Mouse (Mus musculus): ENCODE results near the gene Rpl24. TPM values are rescaled to one million over a fixed set of nuclear protein-coding genes. Genes with fewer than 3 reads are reported as not detected.

Gene Rpl24
- polyA plus RNA-seq, 1 experiment from 2014 or later: 845 TPM

- TF ChIP-seq CTCF (IDR thresholded peaks at IDR 0.05; ENCODE audit: low read depth): no peak
- H3K36me3 ChIP-seq (ENCODE audit: insufficient read depth): peaks cover 49% of the 10 kb centered on the region
- no peak for ATAC-seq (ENCODE audit: insufficient read depth)
- peak; percentile 35 for DNase-seq
- no peak overlapping the region for H3K27ac ChIP-seq (ENCODE audit: low read depth)
- 75% methylated on average over 6 of the region's 6 CpGs for WGBS
- H3K9me3 ChIP-seq (ENCODE audit: low read depth, low read length): no peaks in the 10 kb centered on the region
- H3K27me3 ChIP-seq (ENCODE audit: insufficient read depth, low read length): no peaks in the 10 kb centered on the region
- H3K4me2 ChIP-seq: peak overlapping the region; percentile 83
- peaks cover 6% of the 10 kb centered on the region; the same call in 1 of the 2 replicates for H3K4me1 ChIP-seq (ENCODE audit: insufficient read depth)
- H3K9ac ChIP-seq: no peak overlapping the region
- no peak overlapping the region for H3K4me3 ChIP-seq (ENCODE audit: low read depth, low read length)
These were observed 5.9 kb downstream of the Rpl24 start for GRCm38 (mm10) chr16:55971735-55972615.

GRCm38 (mm10) chr16:55972626-55973201 lies 6.6 kb downstream of the Rpl24 start:
- H3K27me3 ChIP-seq (ENCODE audit: insufficient read depth, low read length): no peaks in the 10 kb centered on the region
- H3K4me2 ChIP-seq: peak overlapping the region; percentile 83
- peak overlapping the region; percentile 42; the same call in 1 of the 2 replicates for H3K9ac ChIP-seq
- DNase-seq (no peak), ATAC-seq (ENCODE audit: insufficient read depth) (no peak)
- WGBS: 48% methylated on average over 10 of the region's 10 CpGs
- H3K36me3 ChIP-seq (ENCODE audit: insufficient read depth): peaks cover 43% of the 10 kb centered on the region
- peak overlapping the region; percentile 99 for H3K4me3 ChIP-seq (ENCODE audit: low read depth, low read length)
- peak overlapping the region; percentile 82 for H3K27ac ChIP-seq (ENCODE audit: low read depth)
- peaks cover 6% of the 10 kb centered on the region; the same call in 1 of the 2 replicates for H3K4me1 ChIP-seq (ENCODE audit: insufficient read depth)
- H3K9me3 ChIP-seq (ENCODE audit: low read depth, low read length): no peaks in the 10 kb centered on the region
- no peak for TF ChIP-seq CTCF (IDR thresholded peaks at IDR 0.05; ENCODE audit: low read depth)

GRCm38 (mm10) chr16:55973431-55974255 lies 7.6 kb downstream of the Rpl24 start, which contains the start of gene Zbtb11:
Gene Zbtb11, plus strand, starts transcription at chr16:55973883.
- peak; percentile 18 for TF ChIP-seq CTCF (IDR thresholded peaks at IDR 0.05; ENCODE audit: low read depth)
- ATAC-seq (ENCODE audit: insufficient read depth): peak; percentile 97
- Histone ChIP-seq H3K36me3 (ENCODE audit: insufficient read depth) (peaks cover 46% of the 10 kb centered on the region), H3K4me3 (ENCODE audit: low read depth, low read length) (peak within 1 kb of the TSS; percentile 99), H3K9me3 (ENCODE audit: low read depth, low read length) (no peaks in the 10 kb centered on the region), H3K4me1 (ENCODE audit: insufficient read depth) (peaks cover 6% of the 10 kb centered on the region; the same call in 1 of the 2 replicates), H3K9ac (peak within 1 kb of the TSS; percentile 91), H3K27me3 (ENCODE audit: insufficient read depth, low read length) (no peaks in the 10 kb centered on the region), H3K27ac (ENCODE audit: low read depth) (peak within 1 kb of the TSS; percentile 89), H3K4me2 (peak within 1 kb of the TSS; percentile 83)
- peak; percentile 100 for DNase-seq
- under 1% methylated on average over 76 of the region's 86 CpGs for WGBS

- Histone ChIP-seq H3K9ac (peak overlapping the region; percentile 91), H3K36me3 (ENCODE audit: insufficient read depth) (peaks cover 39% of the 10 kb centered on the region), H3K4me2 (peak overlapping the region; percentile 83), H3K27me3 (ENCODE audit: insufficient read depth, low read length) (no peaks in the 10 kb centered on the region), H3K4me1 (ENCODE audit: insufficient read depth) (peaks cover 6% of the 10 kb centered on the region; the same call in 1 of the 2 replicates), H3K27ac (ENCODE audit: low read depth) (peak overlapping the region; percentile 89), H3K4me3 (ENCODE audit: low read depth, low read length) (peak overlapping the region; percentile 99), H3K9me3 (ENCODE audit: low read depth, low read length) (no peaks in the 10 kb centered on the region)
- ATAC-seq (ENCODE audit: insufficient read depth) (peak; percentile 92), DNase-seq (peak; percentile 94)
- no peak for TF ChIP-seq CTCF (IDR thresholded peaks at IDR 0.05; ENCODE audit: low read depth)
- 1% methylated on average over 53 of the region's 55 CpGs for WGBS
These were observed 8.3 kb downstream of the Rpl24 start for GRCm38 (mm10) chr16:55974256-55974902.

- Histone ChIP-seq H3K9ac (peak overlapping the region; percentile 91), H3K9me3 (ENCODE audit: low read depth, low read length) (no peaks in the 10 kb centered on the region), H3K36me3 (ENCODE audit: insufficient read depth) (peaks cover 34% of the 10 kb centered on the region), H3K27ac (ENCODE audit: low read depth) (no peak overlapping the region), H3K27me3 (ENCODE audit: insufficient read depth, low read length) (no peaks in the 10 kb centered on the region), H3K4me2 (peak overlapping the region; percentile 83), H3K4me1 (ENCODE audit: insufficient read depth) (peaks cover 6% of the 10 kb centered on the region; the same call in 1 of the 2 replicates), H3K4me3 (ENCODE audit: low read depth, low read length) (peak overlapping the region; percentile 99)
- DNase-seq: peak; percentile 38
- 5% methylated on average over 14 of the region's 14 CpGs for WGBS
- peak; percentile 6; the same call in 1 of the 2 replicates for ATAC-seq (ENCODE audit: insufficient read depth)
- TF ChIP-seq CTCF (IDR thresholded peaks at IDR 0.05; ENCODE audit: low read depth): no peak
These were observed 8.8 kb downstream of the Rpl24 start for GRCm38 (mm10) chr16:55974903-55975285.

GRCm38 (mm10) chr16:55986001-55986400 lies 19.9 kb downstream of the Rpl24 start:
- ATAC-seq (ENCODE audit: insufficient read depth) (no peak), DNase-seq (no peak)
- no peak for TF ChIP-seq CTCF (IDR thresholded peaks at IDR 0.05; ENCODE audit: low read depth)
- Histone ChIP-seq H3K27ac (ENCODE audit: low read depth) (no peak overlapping the region), H3K36me3 (ENCODE audit: insufficient read depth) (peaks cover 44% of the 10 kb centered on the region), H3K4me2 (no peak overlapping the region), H3K9me3 (ENCODE audit: low read depth, low read length) (no peaks in the 10 kb centered on the region), H3K4me1 (ENCODE audit: insufficient read depth) (no peaks in the 10 kb centered on the region), H3K27me3 (ENCODE audit: insufficient read depth, low read length) (no peaks in the 10 kb centered on the region), H3K4me3 (ENCODE audit: low read depth, low read length) (no peak overlapping the region), H3K9ac (no peak overlapping the region)
- WGBS: 97% methylated on average over 3 of the region's 3 CpGs

Measured in lung, embryonic 14.5 days (tissue).